Mouse (Mus musculus): ENCODE results near the gene Spint3.

Spint3 gene

DNA sequence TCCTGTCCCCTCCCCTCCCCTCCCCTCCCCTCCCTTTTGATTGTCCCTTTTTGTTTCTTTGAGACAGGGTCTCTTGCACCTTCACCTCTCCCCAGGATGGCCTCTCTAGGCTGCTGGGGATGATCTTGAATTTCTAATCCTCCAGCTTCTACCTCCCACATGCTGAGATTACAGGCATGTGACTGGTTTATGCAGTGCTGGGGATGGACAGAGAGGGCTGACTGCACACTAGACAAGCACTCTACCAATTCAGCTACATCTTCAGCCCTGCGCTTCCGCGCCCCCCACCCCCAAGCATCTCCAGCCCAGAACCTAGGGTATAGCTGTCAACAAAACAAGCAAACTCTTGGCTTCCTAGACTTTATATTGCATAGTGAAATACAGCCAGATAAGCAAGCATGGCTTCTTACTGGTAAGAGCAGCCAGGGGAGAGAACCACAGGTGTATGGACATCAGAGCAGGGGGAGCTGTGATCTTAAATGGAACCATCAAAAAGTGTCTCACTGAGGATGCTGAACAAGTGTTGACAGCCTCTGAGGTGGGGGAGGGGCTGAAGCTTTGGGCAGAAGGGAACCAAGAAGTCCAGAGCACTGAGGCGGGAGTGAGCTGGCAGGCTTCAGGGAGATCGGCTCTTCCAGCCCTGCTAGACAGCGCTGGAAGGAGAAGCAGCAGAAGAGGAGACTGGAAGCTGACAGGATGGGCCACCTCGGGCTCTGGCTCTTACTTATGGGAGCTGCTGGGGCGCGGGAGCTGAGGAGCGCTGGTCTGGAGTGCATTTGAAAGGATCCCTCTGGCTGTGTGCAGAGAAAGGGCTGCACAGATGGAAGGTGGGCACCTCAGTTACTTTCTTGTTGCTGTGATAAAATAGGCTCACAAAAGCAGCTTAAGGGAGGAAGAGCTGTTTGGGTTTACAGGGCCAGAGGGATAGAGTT lies 23.0 kb downstream of the Spint3 start:
- ATAC-seq (ENCODE audit: low TSS enrichment) = peak; percentile 92

DNA sequence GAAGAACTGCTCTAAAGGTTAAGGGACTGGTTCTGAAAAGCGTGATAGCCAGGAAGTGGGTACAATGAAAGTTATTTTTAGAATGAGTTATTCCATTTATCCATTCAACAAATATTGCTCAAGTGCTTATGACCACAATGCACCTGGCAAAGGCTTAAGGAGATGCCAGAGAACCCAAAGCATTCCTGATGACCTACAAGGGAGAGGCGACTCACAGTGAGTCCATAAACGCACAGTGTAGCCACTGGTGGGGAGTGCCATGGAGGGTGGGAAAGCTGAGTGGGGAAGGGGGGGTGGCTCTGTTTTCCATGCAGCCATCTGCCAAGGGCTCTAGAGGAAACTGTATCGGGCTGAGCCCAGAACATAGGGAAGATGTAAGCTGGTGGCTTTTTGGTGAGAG lies 23.9 kb downstream of the Spint3 start:
- no peak for ATAC-seq (ENCODE audit: low TSS enrichment)

DNA sequence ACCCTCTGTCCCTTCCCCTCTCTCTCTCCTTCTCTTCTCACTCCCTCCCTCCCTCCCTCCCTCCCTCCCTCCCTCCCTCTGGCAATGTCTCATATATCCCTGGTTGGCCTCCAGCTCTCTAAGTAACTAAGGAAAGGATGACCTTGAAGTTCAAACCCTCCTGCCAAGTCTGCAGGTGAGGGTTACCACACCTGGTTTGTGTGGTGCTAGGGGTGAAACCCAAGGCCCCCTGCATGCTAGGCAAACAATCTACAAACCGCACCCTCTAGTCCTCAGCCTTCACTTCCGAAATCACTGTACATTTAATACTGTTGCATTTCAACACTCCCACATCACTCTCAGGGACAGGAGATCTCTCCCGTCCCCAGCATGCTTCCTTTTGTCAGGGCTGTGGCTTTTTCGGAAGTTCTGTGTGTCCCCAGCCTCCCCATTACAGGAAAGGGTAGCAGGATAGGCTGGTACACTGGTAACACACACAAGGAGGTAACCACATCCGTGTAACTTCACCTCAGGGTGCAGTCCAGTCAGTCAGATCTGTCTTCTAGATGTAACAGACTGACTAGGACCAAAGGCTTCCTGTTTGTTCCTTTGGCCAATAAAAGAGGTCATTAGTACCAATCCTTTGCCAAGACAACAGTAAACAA lies 28.7 kb downstream of the Spint3 start:
- no peak for ATAC-seq (ENCODE audit: low TSS enrichment)

DNA sequence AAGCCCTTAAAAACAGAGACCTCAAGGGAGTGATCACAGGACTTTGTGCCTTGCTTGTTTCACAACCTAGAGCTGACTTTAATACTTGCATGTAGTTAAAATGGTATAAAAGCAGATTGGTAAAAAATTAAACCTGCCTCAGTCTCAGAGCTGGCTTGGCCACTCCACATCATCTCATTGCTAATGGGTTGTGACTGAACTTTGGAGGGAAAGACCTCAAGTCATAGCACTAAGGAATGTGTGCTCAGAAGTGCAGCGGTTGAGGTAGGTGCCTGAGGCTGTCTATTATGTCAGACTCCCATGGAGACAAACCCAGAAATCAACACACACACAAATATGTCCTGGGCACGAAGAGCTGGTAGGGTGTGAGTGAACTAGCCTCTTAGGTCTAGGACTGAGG lies 29.5 kb downstream of the Spint3 start:
- ATAC-seq (ENCODE audit: low TSS enrichment) = no peak

DNA sequence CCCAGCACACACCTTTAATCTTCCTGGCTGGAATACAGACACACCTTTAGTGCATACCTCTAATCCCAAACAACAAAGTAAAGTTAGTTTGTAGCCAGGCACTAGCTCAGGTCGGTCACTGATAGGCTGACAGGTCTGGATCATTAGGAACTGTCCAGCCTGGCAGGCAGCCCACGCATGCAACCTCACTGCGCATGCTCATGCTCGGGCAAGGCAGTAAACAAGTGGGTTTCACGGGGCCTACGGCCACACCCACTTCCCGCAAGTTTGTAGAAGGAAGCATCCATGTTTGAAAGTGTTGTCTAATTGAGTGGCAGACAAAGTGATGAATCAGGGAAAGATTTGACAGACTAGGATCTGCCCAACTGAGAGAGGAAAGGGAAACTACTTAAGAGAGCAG lies 30.7 kb downstream of the Spint3 start:
- no peak for ATAC-seq (ENCODE audit: low TSS enrichment)

DNA sequence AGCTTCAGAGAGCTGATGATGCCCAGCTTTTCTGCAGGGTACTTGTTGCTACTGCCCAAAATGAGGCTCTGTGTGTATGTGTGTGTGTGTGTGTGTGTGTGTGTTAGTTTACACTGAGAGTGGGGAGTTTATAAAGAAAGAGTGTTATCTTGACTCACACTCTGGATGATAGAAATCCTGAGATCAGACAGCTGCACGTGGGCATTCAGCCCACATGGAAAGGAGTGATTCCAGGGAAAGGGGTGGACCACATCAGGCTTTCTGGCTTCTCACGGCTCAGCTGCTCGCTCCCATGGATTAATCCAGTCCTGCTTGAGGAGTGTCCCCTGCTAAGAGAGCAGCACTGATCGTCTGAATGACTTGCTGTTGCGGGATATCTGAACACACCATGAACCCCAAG lies 31.1 kb downstream of the Spint3 start:
- no peak for ATAC-seq (ENCODE audit: low TSS enrichment)

DNA sequence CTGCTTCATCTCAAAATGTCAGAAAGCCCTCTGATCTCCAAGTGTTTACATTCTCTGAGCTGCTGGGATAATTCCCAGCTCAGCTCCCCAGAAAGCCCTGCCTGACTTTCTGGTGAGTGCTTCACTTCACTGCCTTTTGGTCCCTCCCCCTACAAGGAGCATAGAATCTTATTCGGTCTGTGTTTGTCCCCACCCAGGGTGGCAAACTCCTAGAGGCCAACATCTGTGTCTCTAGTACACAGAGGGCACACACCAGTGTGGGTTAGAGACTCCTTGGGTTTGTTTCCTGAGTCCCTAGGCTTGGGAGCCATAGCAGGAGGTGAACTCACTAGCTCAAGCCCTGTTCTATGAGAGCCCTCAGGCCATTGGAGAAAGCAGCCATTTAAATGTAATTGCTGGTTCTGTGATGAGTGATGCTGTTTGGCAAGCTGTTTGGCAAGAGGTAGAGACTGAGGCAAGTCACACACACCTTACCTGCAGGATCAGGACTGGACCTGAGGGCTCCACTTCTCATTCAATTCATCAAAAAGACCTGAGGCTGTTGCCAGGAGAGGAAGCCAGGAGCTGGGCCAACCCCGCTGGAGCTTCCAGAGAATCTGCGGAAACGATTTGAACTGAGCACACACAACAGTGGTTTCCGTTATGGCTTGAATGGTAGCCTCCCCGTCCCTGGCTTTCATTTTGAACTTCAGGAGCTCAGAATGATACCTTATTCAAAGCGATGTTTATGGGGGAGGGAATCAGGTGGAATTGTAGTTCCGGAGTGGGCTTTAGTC lies 32.4 kb downstream of the Spint3 start:
- no peak for ATAC-seq (ENCODE audit: low TSS enrichment)

DNA sequence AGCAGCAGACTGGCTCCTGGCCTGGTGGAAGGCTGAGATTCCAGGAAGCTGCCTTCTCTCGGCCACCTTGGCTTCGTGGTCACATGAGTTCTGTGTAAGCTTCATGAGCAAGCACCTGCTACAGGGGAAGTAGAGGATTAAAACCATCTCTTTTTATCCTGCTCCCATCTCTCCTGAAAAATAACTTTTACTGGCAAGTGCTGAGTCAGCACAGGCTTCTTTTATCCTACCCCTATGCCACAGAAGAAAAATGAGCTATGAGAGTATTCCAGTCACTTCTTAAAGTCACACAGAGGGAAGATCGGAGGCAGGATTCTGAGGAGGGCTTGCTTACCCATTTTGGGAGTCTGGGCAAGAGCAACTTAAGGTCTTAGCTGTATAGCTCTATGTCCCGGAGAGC lies 36.3 kb downstream of the Spint3 start:
- ATAC-seq (ENCODE audit: low TSS enrichment) = no peak

DNA sequence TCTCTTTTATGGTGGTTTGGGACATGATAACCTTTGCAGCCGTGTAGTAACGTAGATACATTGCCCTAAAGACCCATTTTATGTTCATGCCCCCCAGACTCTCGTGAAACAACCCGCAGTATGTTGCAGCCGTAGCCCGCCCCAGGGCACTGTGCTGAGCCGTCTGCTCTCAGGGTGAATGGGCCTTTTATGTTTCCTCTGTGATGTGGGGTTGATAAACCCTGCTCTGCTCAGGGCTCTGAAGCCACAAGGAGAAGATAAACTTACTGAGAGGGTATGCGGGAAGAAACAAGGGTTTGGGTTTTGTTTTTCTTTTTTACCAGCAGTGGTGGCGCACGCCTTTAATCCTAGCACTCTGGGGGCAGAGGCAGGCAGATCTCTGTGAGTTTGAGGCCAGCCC lies 38.9 kb downstream of the Spint3 start:
- ATAC-seq (ENCODE audit: low TSS enrichment) = no peak

DNA sequence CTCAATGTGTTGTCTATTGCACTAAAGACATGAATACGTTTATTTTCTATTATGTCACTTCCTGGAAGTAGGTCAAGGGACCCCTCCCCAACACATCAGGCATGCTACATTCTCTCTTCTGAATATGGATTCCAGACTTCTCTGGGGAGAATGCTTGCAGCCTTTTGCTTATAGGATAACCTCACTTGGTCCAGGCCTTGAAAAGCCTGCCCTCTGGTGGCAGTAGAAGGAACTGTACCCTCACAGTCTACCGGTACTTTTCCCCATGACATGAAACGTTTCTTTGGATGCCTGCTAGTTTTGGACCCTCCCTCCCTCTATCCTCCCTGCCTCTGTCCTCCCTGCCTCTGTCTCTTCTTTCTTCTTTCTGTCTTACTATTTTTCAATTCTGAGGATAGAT lies 42.1 kb downstream of the Spint3 start:
- peak; percentile 67 for ATAC-seq (ENCODE audit: low TSS enrichment)

DNA sequence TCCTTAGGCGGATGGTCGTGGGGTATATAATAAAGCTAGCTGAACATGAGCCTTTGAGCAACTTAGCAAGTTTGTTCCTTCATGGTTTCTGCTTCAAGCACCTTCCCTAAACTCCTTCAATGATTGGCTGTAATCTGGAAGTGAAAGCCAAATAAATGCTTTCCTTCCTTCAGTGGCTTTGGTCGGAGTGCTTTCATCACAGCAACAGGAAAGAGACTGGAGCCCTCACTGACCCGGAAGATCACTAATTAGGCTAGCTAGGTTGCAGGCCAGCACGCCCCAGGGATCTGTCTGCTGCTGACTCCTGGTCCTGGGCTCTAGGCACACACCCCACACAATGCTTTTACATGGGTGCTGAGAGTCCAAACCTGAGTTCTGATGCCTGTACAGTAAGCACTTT lies 44.7 kb downstream of the Spint3 start:
- no peak for ATAC-seq (ENCODE audit: low TSS enrichment)

DNA sequence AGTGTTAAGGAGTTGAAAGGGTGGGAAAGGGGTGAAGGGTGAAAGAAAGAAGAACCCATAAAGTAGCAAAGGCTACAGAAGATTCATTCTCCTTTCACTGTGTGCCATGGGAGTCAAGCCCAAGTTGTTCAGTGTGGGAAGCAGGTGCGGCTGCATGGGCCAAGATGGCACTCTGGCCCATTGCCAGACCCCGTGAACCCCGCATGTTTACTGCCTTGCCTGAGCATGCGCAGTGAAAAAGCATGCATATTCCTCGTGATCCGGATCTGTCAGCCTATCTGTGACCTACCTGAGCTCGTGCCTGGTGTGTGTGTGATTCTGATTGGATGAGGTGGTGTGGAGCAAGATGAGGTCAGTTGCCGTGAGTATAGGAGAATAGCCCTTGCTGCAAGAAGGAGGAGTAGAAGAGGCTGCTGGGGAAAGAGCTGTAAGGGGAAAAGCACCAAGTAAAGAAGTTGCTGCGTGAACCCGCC lies 49.9 kb downstream of the Spint3 start:
- no peak for ATAC-seq (ENCODE audit: low TSS enrichment)

DNA sequence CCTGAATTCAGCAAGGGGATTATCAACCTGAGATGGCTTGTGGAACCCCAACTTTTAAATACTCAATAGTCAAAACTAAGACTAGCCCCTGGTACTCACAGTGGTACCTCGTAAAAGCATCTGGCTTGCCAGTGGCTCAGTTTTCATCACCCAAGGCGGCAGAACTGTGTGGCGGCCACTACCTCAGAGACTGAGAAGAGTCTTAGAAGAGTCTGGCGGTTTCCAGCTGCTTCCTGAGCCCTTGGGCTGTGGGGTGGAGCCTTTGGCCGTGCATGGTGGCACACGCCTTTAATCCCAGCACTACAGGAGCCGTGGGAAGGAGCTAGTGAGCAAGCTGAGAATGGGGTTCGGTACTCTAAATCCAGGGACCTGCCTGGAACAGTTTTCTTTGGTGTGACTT lies 51.0 kb downstream of the Spint3 start:
- no peak for ATAC-seq (ENCODE audit: low TSS enrichment)

DNA sequence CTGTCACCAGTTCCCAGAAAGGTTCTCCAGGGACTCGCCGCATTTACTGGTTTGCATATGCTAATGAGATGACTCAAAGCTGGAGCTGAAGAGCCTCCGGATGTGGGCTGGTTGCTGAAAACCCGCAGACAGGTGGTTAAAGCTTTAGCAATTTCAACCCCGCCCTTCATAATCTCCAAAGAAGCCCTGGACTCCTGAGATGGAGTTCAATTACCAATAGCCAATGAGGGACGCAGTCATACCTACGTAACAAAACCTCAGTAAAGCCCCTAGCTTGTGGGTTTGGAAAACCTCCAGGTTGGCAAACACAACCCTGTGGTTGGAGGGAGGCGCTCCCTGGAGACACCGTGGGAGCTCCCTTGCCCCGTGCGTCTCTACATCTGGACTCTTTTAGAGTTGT lies 51.4 kb downstream of the Spint3 start:
- peak; percentile 93 for ATAC-seq (ENCODE audit: low TSS enrichment)

DNA sequence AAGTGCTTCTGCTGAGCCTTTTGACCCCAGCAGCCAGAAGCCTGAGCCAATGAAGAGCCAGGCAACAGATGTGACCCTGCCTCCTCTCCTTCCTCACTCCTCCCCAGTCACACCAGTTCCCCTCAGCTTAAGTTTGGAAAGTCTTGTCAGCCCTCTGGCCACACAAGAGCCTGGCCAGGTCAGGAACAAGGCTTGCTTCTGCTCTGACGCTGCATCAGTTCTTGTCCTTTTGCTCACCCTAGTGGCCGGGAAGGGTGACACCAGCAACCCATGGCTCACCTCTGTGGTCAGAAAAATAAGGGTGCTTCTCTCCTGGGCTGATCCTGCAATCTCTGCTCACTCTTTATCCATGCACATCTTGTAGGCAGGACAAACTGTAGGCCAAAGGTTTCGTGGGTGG lies 52.5 kb downstream of the Spint3 start:
- no peak for ATAC-seq (ENCODE audit: low TSS enrichment)
